Mouse (Mus musculus): ENCODE results near the gene Furin.

- TF ChIP-seq CTCF (IDR thresholded peaks at IDR 0.05): no peak
- TF ChIP-seq EP300 (IDR thresholded peaks at IDR 0.05): no peak
These were observed 35.4 kb upstream of the Furin start for GRCm38 (mm10) chr7:80440685-80441084.
